Mouse (Mus musculus) MEL (cell line): Measurements from ENCODE around the gene Tcf7l2. TPM values are rescaled to one million over a fixed set of nuclear protein-coding genes. Genes with fewer than 3 reads are reported as not detected.

Experiments used
- DNase-seq: peaks from one replicate; pipeline ENCODE4 v3.0.0; 2011; ENCODE audit warnings: low read depth, low spot score
- H3K27ac ChIP-seq: 2 replicates; pipeline ENCODE4 v1.5.1; 2012; ENCODE audit warnings: low read depth, mild to moderate bottlenecking, control low read depth, low read length, moderate library complexity; ENCODE audit not compliant: control insufficient read depth
- H3K27me3 ChIP-seq, 2 experiments: fragments of 150-350 bp in 1 of 2; sonication (generic) in 1 of 2; 2 replicates each; pipeline ENCODE4 v1.6.1; 2012; ENCODE audit warnings: low read length in 2 of 2, mild to moderate bottlenecking in 2 of 2, improper control_type of control experiment in 1 of 2, moderate library complexity in 1 of 2; ENCODE audit not compliant: insufficient read depth in 2 of 2, control insufficient read depth in 1 of 2
- H3K36me3 ChIP-seq, 2 experiments: 2 replicates each; pipeline ENCODE4 v1.6.1; 2012 to 2014; ENCODE audit warnings: low read length in 2 of 2, improper control_type of control experiment in 1 of 2, inconsistent platforms in 1 of 2, mild to moderate bottlenecking in 1 of 2; ENCODE audit not compliant: insufficient read depth in 2 of 2, control insufficient read depth in 1 of 2
- H3K4me1 ChIP-seq, 2 experiments: fragments of 150-350 bp in 1 of 2; sonication (generic) in 1 of 2; 2 replicates each; pipeline ENCODE4 v1.6.1; 2012; ENCODE audit warnings: low read length in 2 of 2, improper control_type of control experiment in 1 of 2, mild to moderate bottlenecking in 1 of 2; ENCODE audit not compliant: insufficient read depth in 2 of 2, control insufficient read depth in 1 of 2
- H3K4me3 ChIP-seq, 2 experiments: fragments of 150-350 bp in 1 of 2; sonication (generic) in 1 of 2; 2 replicates each; pipeline ENCODE4 v1.5.1; 2012; ENCODE audit warnings: low read depth in 2 of 2, low read length in 2 of 2, mild to moderate bottlenecking in 2 of 2, moderate library complexity in 2 of 2, control low read depth in 1 of 2, improper control_type of control experiment in 1 of 2; ENCODE audit not compliant: control insufficient read depth in 1 of 2, insufficient read depth in 1 of 2
- H3K79me2 ChIP-seq: 2 replicates; pipeline ENCODE4 v1.6.1; 2012; ENCODE audit warnings: mild to moderate bottlenecking, low read length, moderate library complexity; ENCODE audit not compliant: control insufficient read depth, poor library complexity, insufficient read depth
- H3K9ac ChIP-seq: 2 replicates; pipeline ENCODE4 v1.6.1; 2012; ENCODE audit warnings: low read depth, mild to moderate bottlenecking, control low read depth, low read length, moderate library complexity; ENCODE audit not compliant: control insufficient read depth, poor library complexity, severe bottlenecking
- H3K9me3 ChIP-seq: fragments of 150-350 bp; sonication (generic); replicated peaks from 2 replicates; pipeline ENCODE4 v1.6.1; 2012; ENCODE audit warnings: mild to moderate bottlenecking, low read length, improper control_type of control experiment, moderate library complexity; ENCODE audit not compliant: insufficient read depth
- CTCF ChIP-seq, 3 experiments: IDR thresholded peaks in 2 of 3; conservative IDR thresholded peaks in 1 of 3; 2 replicates each; pipeline ENCODE4 v1.5.1; 2011 to 2012; ENCODE audit warnings: low read length in 3 of 3, low read depth in 2 of 3, mild to moderate bottlenecking in 2 of 3, improper control_type of control experiment in 1 of 3, inconsistent platforms in 1 of 3, mixed read lengths in 1 of 3, moderate library complexity in 1 of 3; ENCODE audit not compliant: control insufficient read depth in 1 of 3, insufficient read depth in 1 of 3, poor library complexity in 1 of 3, severe bottlenecking in 1 of 3
- MAFK ChIP-seq: IDR thresholded peaks from 2 replicates; pipeline ENCODE4 v1.6.1; 2011; ENCODE audit warnings: low read depth, mild to moderate bottlenecking, low read length, improper control_type of control experiment, borderline replicate concordance
- MAZ ChIP-seq: IDR thresholded peaks from 2 replicates; pipeline ENCODE4 v1.6.1; 2012; ENCODE audit warnings: low read depth, mild to moderate bottlenecking, inconsistent platforms, low read length, improper control_type of control experiment
- MXI1 ChIP-seq: IDR thresholded peaks from 2 replicates; pipeline ENCODE4 v1.6.1; 2011; ENCODE audit warnings: mild to moderate bottlenecking, low read depth, low read length, improper control_type of control experiment
- SIN3A ChIP-seq: IDR thresholded peaks from 2 replicates; pipeline ENCODE4 v1.6.1; 2012; ENCODE audit warnings: low read length, improper control_type of control experiment, inconsistent platforms
- ZC3H11A ChIP-seq: IDR thresholded peaks from 2 replicates; pipeline ENCODE4 v1.6.1; 2012; ENCODE audit warnings: low read depth, mild to moderate bottlenecking, inconsistent platforms, low read length, improper control_type of control experiment
- ZNF384 ChIP-seq: IDR thresholded peaks from 2 replicates; pipeline ENCODE4 v1.6.1; 2012; ENCODE audit warnings: low read depth, mild to moderate bottlenecking, inconsistent platforms, low read length, improper control_type of control experiment
- polyA plus RNA-seq, 2 experiments: library from polyadenylated mRNA; stranded (reverse) in 1 of 2; unstranded in 1 of 2; fragments of >175 nt in 1 of 2; fragments of >200 nt in 1 of 2; gene quantifications; 2 replicates each; pipeline versions ENCODE4 v1.2.1 to v1.2.4; 2012; ENCODE audit warnings: low replicate concordance in 2 of 2, low read depth in 1 of 2; ENCODE audit not compliant: insufficient read length in 2 of 2, insufficient read depth in 1 of 2, missing spikeins in 1 of 2
- total RNA-seq: library from RNA; depleted of rRNA; stranded (reverse); fragments of 300-350 nt; gene quantifications from 2 replicates; pipeline ENCODE4 v1.2.3, GENCODE M21; 2012

The Tcf7l2 gene
- total and polyA plus RNA-seq, 3 experiments = 0.65 to 12.8 TPM; not detected in 1

GRCm38 (mm10) chr19:55839036-55839555 is 97.5 kb downstream of the Tcf7l2 start:
- peak overlapping the region; percentile 68 for H3K27ac ChIP-seq
- TF ChIP-seq MAFK (no peak), SIN3A (no peak), ZC3H11A (0 out of 2 replicates have a peak, but pooled peaks have one; percentile 16), CTCF (IDR thresholded peaks at IDR 0.05 in 2 of 3, conservative IDR thresholded peaks at IDR 0.05 in 1 of 3; ENCODE audit: control insufficient read depth in 1 of 3, insufficient read depth in 1 of 3, low read depth in 2 of 3, low read length in 3 of 3, poor library complexity in 1 of 3, severe bottlenecking in 1 of 3) (no peak)

GRCm38 (mm10) chr19:55840499-55841121 is 99.0 kb downstream of the Tcf7l2 start:
- Histone ChIP-seq H3K9me3 (no peaks in the 10 kb centered on the region), H3K9ac (no peak overlapping the region), H3K36me3 (peaks cover 0 to 18% of the 10 kb centered on the region in 2 experiments; a peak in 2 of 4 replicates), H3K4me1 (peaks cover 10 to 31% of the 10 kb centered on the region in 2 experiments), H3K27ac (no peak overlapping the region), H3K4me3 (no peak overlapping the region), H3K27me3 (no peaks in the 10 kb centered on the region), H3K79me2 (no peaks in the 10 kb centered on the region)
- TF ChIP-seq MAZ (no peak), MXI1 (no peak)
- DNase-seq = no peak

More at GRCm38 (mm10) chr19:55839036-55839555, 97.5 kb downstream of the Tcf7l2 start:
- Histone ChIP-seq H3K36me3 (peaks cover 0 to 18% of the 10 kb centered on the region in 2 experiments; a peak in 2 of 4 replicates), H3K4me3 (no peak overlapping the region), H3K27me3 (no peaks in the 10 kb centered on the region), H3K4me1 (peaks cover 10 to 31% of the 10 kb centered on the region in 2 experiments), H3K9me3 (no peaks in the 10 kb centered on the region), H3K9ac (peak overlapping the region; percentile 28; the same call in 1 of the 2 replicates), H3K79me2 (no peaks in the 10 kb centered on the region)
- no peak for DNase-seq

GRCm38 (mm10) chr19:55842046-55842445 is 100.4 kb downstream of the Tcf7l2 start:
- Histone ChIP-seq H3K27me3 (no peaks in the 10 kb centered on the region), H3K27ac (0 out of 2 replicates have a peak overlapping the region, but pooled peaks have one; percentile 16), H3K4me1 (peaks cover 10 to 31% of the 10 kb centered on the region in 2 experiments), H3K9me3 (no peaks in the 10 kb centered on the region), H3K36me3 (peaks cover 0 to 18% of the 10 kb centered on the region in 2 experiments; a peak in 2 of 4 replicates), H3K9ac (no peak overlapping the region), H3K79me2 (no peaks in the 10 kb centered on the region), H3K4me3 (peak overlapping the region; percentile 3 to 16; a peak in 1 of 4 replicates)
- TF ChIP-seq ZNF384 = no peak
- 0 out of 2 replicates have a peak, but pooled peaks have one; percentile 2 for TF ChIP-seq MAZ
- DNase-seq = peak; percentile 60
